Mouse (Mus musculus) monocyte, adult 5-6 weeks (primary cell): Measurements from ENCODE around the gene Acadvl. TPM values are rescaled to one million over a fixed set of nuclear protein-coding genes. Genes with fewer than 3 reads are reported as not detected.

ENCODE experiments used
- ATAC-seq: fragments of 153-309, 156-312 bp; replicated peaks from 2 replicates; pipeline ENCODE4 v1.8.0; 2017; ENCODE audit warnings: mild to moderate bottlenecking; ENCODE audit not compliant: low TSS enrichment, insufficient number of reproducible peaks, severe bottlenecking, poor library complexity, low FRiP score
- total RNA-seq: library from RNA; stranded (forward); fragments of 200-1000, 200-491, 200-594 nt; gene quantifications from 3 replicates; pipeline ENCODE4 v1.2.3, GENCODE M21; 2017

The Acadvl gene
- total RNA-seq, 1 experiment from 2014 or later = 55.3 TPM

GRCm38 (mm10) chr11:69964650-69965270, 50.5 kb downstream of the Acadvl start, which contains the start of gene Cldn7:
Gene Cldn7, plus strand, starts transcription at chr11:69964779.
- ATAC-seq = no peak

GRCm38 (mm10) chr11:69961841-69962240, 53.4 kb downstream of the Acadvl start:
- 0 out of 2 replicates have a peak, but pooled peaks have one; percentile 14 for ATAC-seq

GRCm38 (mm10) chr11:69960616-69961015, 54.6 kb downstream of the Acadvl start:
- no peak for ATAC-seq

Other genes with a start within 250 kb of the Acadvl start
- 6.6 to 23.7 TPM (median 7.7 TPM) in 3 replicates for gene Zbtb4, start 249.5 kb downstream of the Acadvl start, total RNA-seq
- 2.3 to 5.8 TPM (median 2.7 TPM) in 3 replicates for gene Chrnb1, start 219.5 kb downstream of the Acadvl start, total RNA-seq
- 0.64 TPM in 1 of 3 replicates, not detected in the others for gene Fgf11, start 213.6 kb downstream of the Acadvl start, total RNA-seq
- not detected in 3 replicates for gene Tmem102, start 209.8 kb downstream of the Acadvl start, total RNA-seq
- gene Gm39566, start 200.1 kb downstream of the Acadvl start, total RNA-seq = not detected in 3 replicates
- 0.29 TPM in 1 of 3 replicates, not detected in the others for gene Spem2, start 196.9 kb downstream of the Acadvl start, total RNA-seq
- not detected in 3 replicates for gene Spem1, start 193.2 kb downstream of the Acadvl start, total RNA-seq
- gene Nlgn2, start 177.6 kb downstream of the Acadvl start, total RNA-seq = 0.10 to 0.29 TPM (median 0.11 TPM) in 3 replicates
- 35.3 to 85.7 TPM (median 75.7 TPM) in 3 replicates for gene Tmem256, start 176.9 kb downstream of the Acadvl start, total RNA-seq
- gene Plscr3, start 169.0 kb downstream of the Acadvl start, total RNA-seq = 0.53 to 3.8 TPM (median 2.8 TPM) in 3 replicates
- not detected in 3 replicates for gene Tnk1, start 156.7 kb downstream of the Acadvl start, total RNA-seq
- not detected in 3 replicates for gene Tmem95, start 137.4 kb downstream of the Acadvl start, total RNA-seq
- gene Kctd11, start 134.0 kb downstream of the Acadvl start, total RNA-seq = 1.6 to 9.9 TPM (median 2.5 TPM) in 3 replicates
- 83.6 to 201 TPM (median 84.0 TPM) in 3 replicates for gene Acap1, start 119.9 kb downstream of the Acadvl start, total RNA-seq
- gene 2810408A11Rik, start 114.4 kb downstream of the Acadvl start, total RNA-seq = 0.87 TPM in 1 of 3 replicates, not detected in the others
- 16.1 to 57.8 TPM (median 24.6 TPM) in 3 replicates for gene Neurl4, start 114.3 kb downstream of the Acadvl start, total RNA-seq
- gene Gps2, start 101.5 kb downstream of the Acadvl start, total RNA-seq = 85.4 to 110 TPM (median 101 TPM) in 3 replicates
- 255 to 299 TPM (median 276 TPM) in 3 replicates for gene Eif5a, start 93.5 kb downstream of the Acadvl start, total RNA-seq
- not detected in 3 replicates for gene Ybx2, start 79.6 kb downstream of the Acadvl start, total RNA-seq
- gene Slc2a4, start 67.2 kb downstream of the Acadvl start, total RNA-seq = not detected in 3 replicates
- gene Cldn7, start 50.6 kb downstream of the Acadvl start, total RNA-seq = not detected in 3 replicates
- 19.4 to 30.8 TPM (median 23.6 TPM) in 3 replicates for gene Ctdnep1, start 34.3 kb downstream of the Acadvl start, total RNA-seq
- 29.0 to 43.7 TPM (median 33.9 TPM) in 3 replicates for gene Elp5, start 32.9 kb downstream of the Acadvl start, total RNA-seq
- 244 to 340 TPM (median 296 TPM) in 3 replicates for gene Gabarap, start 24.3 kb downstream of the Acadvl start, total RNA-seq
- 48.7 to 74.0 TPM (median 57.5 TPM) in 3 replicates for gene Phf23, start 19.6 kb downstream of the Acadvl start, total RNA-seq
- gene Dvl2, start 14.8 kb downstream of the Acadvl start, total RNA-seq = 18.6 to 27.1 TPM (median 19.1 TPM) in 3 replicates
- 3.5 to 20.2 TPM (median 6.5 TPM) in 3 replicates for gene Dlg4, start 1.5 kb upstream of the Acadvl start, total RNA-seq
- gene Asgr1, start 38.7 kb upstream of the Acadvl start, total RNA-seq = not detected in 3 replicates
- gene Asgr2, start 77.2 kb upstream of the Acadvl start, total RNA-seq = 2.8 TPM in 1 of 3 replicates, not detected in the others
- 0.38 to 0.39 TPM in 2 of 3 replicates, not detected in the other for gene Mgl2, start 114.9 kb upstream of the Acadvl start, total RNA-seq
- 5.3 to 21.7 TPM (median 15.6 TPM) in 3 replicates for gene Clec10a, start 140.8 kb upstream of the Acadvl start, total RNA-seq
- not detected in 3 replicates for gene Slc16a11, start 197.3 kb upstream of the Acadvl start, total RNA-seq
- gene Slc16a13, start 205.7 kb upstream of the Acadvl start, total RNA-seq = 1.9 to 11.0 TPM (median 3.1 TPM) in 3 replicates
- gene Bcl6b, start 214.4 kb upstream of the Acadvl start, total RNA-seq = not detected in 3 replicates
- gene 0610010K14Rik, start 222.5 kb upstream of the Acadvl start, total RNA-seq = 8.1 to 28.1 TPM (median 18.3 TPM) in 3 replicates
- 3.3 to 5.8 TPM in 2 of 3 replicates, not detected in the other for gene Gm21988, start 224.4 kb upstream of the Acadvl start, total RNA-seq
- gene Rnasek, start 224.4 kb upstream of the Acadvl start, total RNA-seq = 17.5 to 31.1 TPM (median 23.2 TPM) in 3 replicates
- 0.85 to 26.1 TPM (median 1.6 TPM) in 3 replicates for gene Alox12, start 239.9 kb upstream of the Acadvl start, total RNA-seq